Mouse (Mus musculus): Measurements from ENCODE around the gene Fbxo30.
"Not testable (repeated sequence)": the region's sequence is repeated elsewhere in the genome, so short reads cannot be mapped to it uniquely, and the experiment has no call there.

Gene Fbxo30

GRCm38 (mm10) chr10:11280578-11281463 lies at the start of gene Fbxo30:
Gene Fbxo30 (plus strand): TSS chr10:11281330.
- in situ Hi-C loops (cut with MboI, MseI), result no loop called here

- in situ Hi-C loops (cut with MboI, MseI), result loop anchor here in 1 of 2 experiments (5.0 kb wide), 1 partner anchor 39 kb away; no protein-coding TSS in a partner anchor
These were observed 47.9 kb upstream of the Fbxo30 start for GRCm38 (mm10) chr10:11233208-11233607.

GRCm38 (mm10) chr10:11242988-11243387 lies 38.1 kb upstream of the Fbxo30 start:
- in situ Hi-C loops (cut with MboI, MseI), result not testable (repeated sequence)

GRCm38 (mm10) chr10:11248210-11248609 lies 32.9 kb upstream of the Fbxo30 start:
- in situ Hi-C loops (cut with MboI, MseI), result no loop called here

GRCm38 (mm10) chr10:11250247-11250997 lies 30.7 kb upstream of the Fbxo30 start:
- in situ Hi-C loops (cut with MboI, MseI), result loop anchor here in 1 of 2 experiments (10.0 kb wide), 1 partner anchor 306 kb away; no protein-coding TSS in a partner anchor

- in situ Hi-C loops (cut with MboI, MseI), result loop anchor here in 1 of 2 experiments (10.0 kb wide), 1 partner anchor 309 kb away; no protein-coding TSS in a partner anchor
These were observed 27.5 kb upstream of the Fbxo30 start for GRCm38 (mm10) chr10:11253581-11253980.

- in situ Hi-C loops (cut with MboI, MseI), result no loop called here
These were observed 21.0 kb upstream of the Fbxo30 start for GRCm38 (mm10) chr10:11260119-11260518.

GRCm38 (mm10) chr10:11262292-11262691 lies 18.8 kb upstream of the Fbxo30 start:
- in situ Hi-C loops (cut with MboI, MseI), result not testable (repeated sequence)

- in situ Hi-C loops (cut with MboI, MseI), result not testable (repeated sequence)
These were observed 17.3 kb upstream of the Fbxo30 start for GRCm38 (mm10) chr10:11263795-11264194.

GRCm38 (mm10) chr10:11269165-11269564 lies 12.0 kb upstream of the Fbxo30 start:
- in situ Hi-C loops (cut with MboI, MseI), result loop anchor here in 1 of 2 experiments (5.0 kb wide), 1 partner anchor 72 kb away; no protein-coding TSS in a partner anchor

GRCm38 (mm10) chr10:11274431-11274830 lies 6.7 kb upstream of the Fbxo30 start:
- in situ Hi-C loops (cut with MboI, MseI), result loop anchor here in 1 of 2 experiments (5.0 kb wide), 1 partner anchor 42 kb away; no protein-coding TSS in a partner anchor

GRCm38 (mm10) chr10:11280235-11280577 lies 924 bp upstream of the Fbxo30 start:
- in situ Hi-C loops (cut with MboI, MseI), result no loop called here

- in situ Hi-C loops (cut with MboI, MseI), result no loop called here
These were observed 572 bp downstream of the Fbxo30 start for GRCm38 (mm10) chr10:11281498-11282305.

GRCm38 (mm10) chr10:11282306-11282631 lies 1.1 kb downstream of the Fbxo30 start:
- in situ Hi-C loops (cut with MboI, MseI), result no loop called here

GRCm38 (mm10) chr10:11298418-11298817 lies 17.3 kb downstream of the Fbxo30 start:
- in situ Hi-C loops (cut with MboI, MseI), result no loop called here

GRCm38 (mm10) chr10:11305365-11306053 lies 24.4 kb downstream of the Fbxo30 start:
- in situ Hi-C loops (cut with MboI, MseI), result loop anchor here in 1 of 2 experiments (10.0 kb wide), 1 partner anchor 1911 kb away; no protein-coding TSS in a partner anchor

GRCm38 (mm10) chr10:11306054-11306367 lies 24.9 kb downstream of the Fbxo30 start:
- in situ Hi-C loops (cut with MboI, MseI), result loop anchor here in 1 of 2 experiments (10.0 kb wide), 1 partner anchor 1911 kb away; no protein-coding TSS in a partner anchor

- in situ Hi-C loops (cut with MboI, MseI), result loop anchor here in 1 of 2 experiments (10.0 kb wide), 1 partner anchor 1915 kb away; no protein-coding TSS in a partner anchor
These were observed 28.7 kb downstream of the Fbxo30 start for GRCm38 (mm10) chr10:11309866-11310265.

- in situ Hi-C loops (cut with MboI, MseI), result no loop called here
These were observed 29.4 kb downstream of the Fbxo30 start for GRCm38 (mm10) chr10:11310481-11310880.

- in situ Hi-C loops (cut with MboI, MseI), result not testable (repeated sequence)
These were observed 36.8 kb downstream of the Fbxo30 start for GRCm38 (mm10) chr10:11317856-11318454.

Data from T-helper 17 cell (primary cell).